11 mouse cellular contexts compared by ENCODE assay signal in the genomic region with DNA sequence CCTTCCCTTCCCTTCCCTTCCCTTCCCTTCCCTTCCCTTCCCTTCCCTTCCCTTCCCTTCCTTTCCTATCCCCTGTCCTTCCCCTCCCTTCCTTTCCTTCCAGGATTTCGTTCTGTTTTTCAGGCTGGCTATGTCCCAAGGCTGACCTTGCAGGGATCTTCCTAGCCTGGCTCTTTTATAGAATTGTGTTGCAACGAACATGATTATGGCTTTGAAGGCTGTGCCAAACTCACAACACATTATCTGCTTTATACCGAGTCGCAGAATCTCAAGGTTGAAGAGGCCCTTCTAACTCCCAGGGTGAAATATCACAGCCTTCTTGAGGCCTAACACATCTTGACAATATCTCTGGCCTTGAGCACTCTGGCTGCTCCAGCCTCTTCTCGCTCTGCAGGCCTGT. TPM values are rescaled to one million over a fixed set of nuclear protein-coding genes. Genes with fewer than 3 reads are reported as not detected.
A peak's percentile ranks its signal among the peaks of the same experiment; 100 is the strongest.
DNase-seq lines count a peak whose midpoint lies in the region; ATAC-seq lines count a peak whose summit lies in the region.
"Had no signal": no experiment of that assay in that cellular context is flagged by ENCODE, and none has a peak within 500 bp of the region (broad histone marks: within the 10 kb centered on the region; RNA-seq: fewer than 3 reads in every experiment).

No protein-coding gene starts in this region.

- H3K9ac ChIP-seq in heart, embryonic 12.5 days, result no peak overlapping the region
- H3K9ac ChIP-seq in heart, embryonic 11.5 days (ENCODE audit: low read depth, low read length), result no peak overlapping the region
- no peak overlapping the region for H3K9ac ChIP-seq in limb, embryonic 12.5 days (replicated peaks)

- H3K36me3 ChIP-seq in heart, embryonic 12.5 days, result no peaks in the 10 kb centered on the region
- no peaks in the 10 kb centered on the region for H3K36me3 ChIP-seq in heart, embryonic 11.5 days (ENCODE audit: control insufficient read depth, insufficient read depth, low read length)
- H3K36me3 ChIP-seq in limb, embryonic 12.5 days, result no peaks in the 10 kb centered on the region

- H3K4me3 ChIP-seq in heart, embryonic 12.5 days, result no peak overlapping the region
- H3K4me3 ChIP-seq in heart, embryonic 11.5 days (ENCODE audit: low read depth, low read length), result no peak overlapping the region
- H3K4me3 ChIP-seq in limb, embryonic 12.5 days (replicated peaks), result no peak overlapping the region

- no peaks in the 10 kb centered on the region for H3K27me3 ChIP-seq in heart, embryonic 12.5 days (replicated peaks)
- no peaks in the 10 kb centered on the region for H3K27me3 ChIP-seq in heart, embryonic 11.5 days (ENCODE audit: control insufficient read depth, insufficient read depth, low read length)
- no peaks in the 10 kb centered on the region for H3K27me3 ChIP-seq in limb, embryonic 12.5 days

- WGBS in heart, embryonic 12.5 days, result 21% methylated on average over 5 of the region's 5 CpGs
- WGBS in heart, embryonic 11.5 days (ENCODE audit: insufficient replicate concordance), result 48% methylated on average over 5 of the region's 5 CpGs
- 84% methylated on average over 5 of the region's 5 CpGs for WGBS in limb, embryonic 12.5 days

- ATAC-seq in heart, embryonic 12.5 days (ENCODE audit: insufficient number of reproducible peaks, low FRiP score), result no peak
- no peak for ATAC-seq in heart, embryonic 11.5 days (replicated peaks; ENCODE audit: insufficient number of reproducible peaks, low FRiP score, low TSS enrichment)
- no peak for ATAC-seq in limb, embryonic 12.5 days (ENCODE audit: insufficient number of reproducible peaks, insufficient read depth, low FRiP score, low TSS enrichment, low read depth)

- 0 out of 2 replicates have a peak overlapping the region, but pooled peaks have one; percentile 85 for H3K4me2 ChIP-seq in heart, embryonic 12.5 days
- no peak overlapping the region for H3K4me2 ChIP-seq in heart, embryonic 11.5 days
- no peak overlapping the region for H3K4me2 ChIP-seq in limb, embryonic 12.5 days

- peak overlapping the region; percentile 58 for H3K27ac ChIP-seq in heart, embryonic 12.5 days (ENCODE audit: poor library complexity, severe bottlenecking)
- no peak overlapping the region for H3K27ac ChIP-seq in heart, embryonic 11.5 days (ENCODE audit: low read depth, low read length)
- H3K27ac ChIP-seq in limb, embryonic 12.5 days, result peak overlapping the region; percentile 3; the same call in 1 of the 2 replicates
- H3K27ac ChIP-seq: macrophage had no signal

- no peaks in the 10 kb centered on the region for H3K9me3 ChIP-seq in heart, embryonic 12.5 days (replicated peaks)
- H3K9me3 ChIP-seq in heart, embryonic 11.5 days (replicated peaks; ENCODE audit: control insufficient read depth, low read length), result no peaks in the 10 kb centered on the region
- no peaks in the 10 kb centered on the region for H3K9me3 ChIP-seq in limb, embryonic 12.5 days

- DNase-seq in urinary bladder, postnatal 14 days (ENCODE audit: low spot score), result peak; percentile 47
- no peak for DNase-seq in urinary bladder, postnatal 25 days (ENCODE audit: low spot score)
- DNase-seq in thymus, postnatal 0 days (ENCODE audit: low spot score), result no peak
- DNase-seq in layer of hippocampus, postnatal 10 days (ENCODE audit: low spot score in 2 of 2), result no peak
- no peak for DNase-seq in layer of hippocampus, adult 18-20 months (ENCODE audit: low spot score in 2 of 2)
- DNase-seq: layer of hippocampus, postnatal 36 days; right cerebral cortex, adult 18-20 months had no signal

- peaks cover 20% of the 10 kb centered on the region for H3K4me1 ChIP-seq in heart, embryonic 12.5 days (replicated peaks)
- H3K4me1 ChIP-seq in heart, embryonic 11.5 days (ENCODE audit: control insufficient read depth, insufficient read depth, low read length), result peaks cover 10% of the 10 kb centered on the region; the same call in 1 of the 2 replicates
- peaks cover 8% of the 10 kb centered on the region; the same call in 1 of the 2 replicates for H3K4me1 ChIP-seq in limb, embryonic 12.5 days (replicated peaks)

RNA-seq across cellular contexts. Expression of a gene that starts 0.7 kb away (rescaled TPM):
- 103 and 105 TPM in 2 replicates for polyA plus RNA-seq in heart, embryonic 12.5 days (2016; fragmentation: Nextera tagmentation; extraction: Ambion mirVana)
- polyA plus RNA-seq in heart, embryonic 11.5 days (2014; fragmentation: Nextera tagmentation; extraction: Ambion mirVana), result 106 and 111 TPM in 2 replicates
- polyA plus RNA-seq in limb, embryonic 12.5 days (2016; fragmentation: Nextera tagmentation; extraction: Ambion mirVana), result 73.0 and 77.6 TPM in 2 replicates
- polyA plus RNA-seq in thymus, postnatal 0 days (2015; fragmentation: Nextera tagmentation; extraction: Ambion mirVana), result 43.8 and 47.2 TPM in 2 replicates
- 10 to 100 TPM; 74.6 to 89.2 TPM for total RNA-seq in layer of hippocampus, postnatal 10 days (2021)
- total RNA-seq in layer of hippocampus, adult 18-20 months (2021), result 10 to 100 TPM; 72.9 to 74.4 TPM

RNA-seq across cellular contexts. Expression of a gene that starts 7.0 kb away (rescaled TPM):
- polyA plus RNA-seq in heart, embryonic 12.5 days (2016; fragmentation: Nextera tagmentation; extraction: Ambion mirVana), result 16.6 and 18.1 TPM in 2 replicates
- 18.7 and 19.0 TPM in 2 replicates for polyA plus RNA-seq in heart, embryonic 11.5 days (2014; fragmentation: Nextera tagmentation; extraction: Ambion mirVana)
- polyA plus RNA-seq in limb, embryonic 12.5 days (2016; fragmentation: Nextera tagmentation; extraction: Ambion mirVana), result 22.8 and 23.8 TPM in 2 replicates
- polyA plus RNA-seq in thymus, postnatal 0 days (2015; fragmentation: Nextera tagmentation; extraction: Ambion mirVana), result 20.3 and 21.4 TPM in 2 replicates
- total RNA-seq in layer of hippocampus, postnatal 10 days (2021), result 10 to 100 TPM; 12.1 to 12.8 TPM
- total RNA-seq in layer of hippocampus, adult 18-20 months (2021), result 1 to 10 TPM; 8.4 to 8.6 TPM
